Mouse (Mus musculus): Measurements from ENCODE around the gene Lgals3bp.
A peak's percentile ranks its signal among the peaks of the same experiment; 100 is the strongest.

Gene Lgals3bp

DNA sequence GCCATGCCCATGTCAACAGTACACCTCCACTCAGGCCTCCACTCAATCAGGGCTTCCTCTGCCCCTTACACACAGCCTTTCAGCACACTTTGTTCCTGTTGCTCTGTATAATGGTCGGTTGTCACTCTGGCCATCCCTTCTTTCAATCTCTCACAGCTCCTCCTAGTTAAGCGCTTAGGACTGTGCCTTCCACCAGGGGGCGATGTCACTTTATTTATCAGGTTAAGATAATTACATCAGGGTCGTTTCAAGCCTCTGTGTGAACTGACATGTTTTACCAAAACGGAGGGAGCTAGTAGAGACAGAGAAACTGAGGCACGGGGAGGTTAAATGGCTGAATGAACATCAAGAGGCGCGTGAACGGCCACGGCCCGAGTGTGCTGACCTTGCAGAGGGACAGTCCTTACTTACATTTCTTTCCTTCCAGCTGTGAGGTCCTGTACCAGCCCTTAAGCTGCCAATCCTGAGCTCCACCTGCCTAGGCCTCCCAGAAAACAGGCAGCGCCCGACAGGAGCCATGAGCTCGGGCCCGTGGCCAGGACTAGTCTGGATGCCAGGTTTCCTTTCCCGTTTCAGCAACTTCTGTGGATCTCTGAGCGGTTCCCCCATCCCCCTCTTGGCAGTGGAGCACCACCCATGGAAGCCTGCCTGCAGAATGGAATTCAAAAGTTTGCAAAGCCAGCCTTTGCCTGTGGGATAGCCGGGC is 21.5 kb upstream of the Lgals3bp start:
- DNase-seq (ENCODE audit: extremely low spot score, low read depth, low spot score): peak; percentile 64

DNA sequence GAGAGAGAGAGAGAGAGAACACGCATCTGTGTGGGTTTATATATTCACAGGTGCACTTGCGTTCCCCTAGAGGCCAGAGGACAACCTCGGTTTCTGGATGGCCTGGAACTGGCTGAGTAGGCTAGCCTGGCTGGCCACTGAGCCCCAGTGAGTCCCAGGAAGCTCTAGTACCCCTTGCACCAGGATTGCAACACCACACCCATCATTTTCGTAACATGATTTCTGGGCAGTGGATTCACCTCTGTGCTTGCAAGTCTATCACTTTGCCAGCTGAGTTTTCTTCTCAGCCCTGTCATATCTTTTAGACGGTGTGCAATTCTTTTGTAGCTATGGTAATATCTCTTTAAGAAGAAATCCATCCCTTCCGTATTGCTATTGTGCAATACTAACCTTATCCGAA is 18.4 kb upstream of the Lgals3bp start:
- no peak for DNase-seq (ENCODE audit: extremely low spot score, low read depth, low spot score)

DNA sequence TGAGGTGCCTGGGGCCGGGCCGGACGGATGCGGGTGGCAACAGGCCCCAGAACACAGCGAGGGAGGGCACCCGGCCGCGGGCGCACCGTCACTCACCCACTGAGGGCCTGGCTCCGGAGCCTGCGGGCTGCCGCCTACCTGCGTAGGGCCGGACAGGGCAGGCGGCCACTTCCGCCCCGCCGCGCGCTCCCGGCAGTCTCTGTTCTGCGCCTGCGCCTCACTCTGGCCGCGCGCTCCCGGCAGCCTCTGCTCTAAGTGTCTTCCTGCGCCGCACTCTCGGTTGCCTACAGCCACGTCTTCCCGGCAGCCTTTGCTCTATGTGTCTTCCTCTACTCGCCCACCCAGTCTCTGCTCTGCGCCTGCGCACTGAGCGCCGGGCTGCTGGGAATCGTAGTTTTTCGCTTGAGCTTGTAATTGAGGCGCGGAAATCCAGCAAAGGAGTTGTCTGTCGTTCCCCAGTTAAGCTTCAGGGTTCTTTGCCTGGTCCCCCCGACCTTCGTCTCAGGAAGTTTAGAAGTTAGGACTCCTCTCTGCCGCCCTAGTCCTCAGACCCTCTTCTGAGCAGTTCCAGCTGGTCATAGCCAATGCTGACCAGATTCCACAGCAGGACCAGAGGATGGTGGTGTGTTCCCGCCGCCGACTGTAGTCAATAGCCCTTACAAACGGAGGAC is 17.1 kb upstream of the Lgals3bp start, which contains the start of gene Cant1:
Gene Cant1 (minus strand): TSS at position 253 of the 671 bp plus-strand sequence.
- DNase-seq (ENCODE audit: extremely low spot score, low read depth, low spot score): peak; percentile 92

DNA sequence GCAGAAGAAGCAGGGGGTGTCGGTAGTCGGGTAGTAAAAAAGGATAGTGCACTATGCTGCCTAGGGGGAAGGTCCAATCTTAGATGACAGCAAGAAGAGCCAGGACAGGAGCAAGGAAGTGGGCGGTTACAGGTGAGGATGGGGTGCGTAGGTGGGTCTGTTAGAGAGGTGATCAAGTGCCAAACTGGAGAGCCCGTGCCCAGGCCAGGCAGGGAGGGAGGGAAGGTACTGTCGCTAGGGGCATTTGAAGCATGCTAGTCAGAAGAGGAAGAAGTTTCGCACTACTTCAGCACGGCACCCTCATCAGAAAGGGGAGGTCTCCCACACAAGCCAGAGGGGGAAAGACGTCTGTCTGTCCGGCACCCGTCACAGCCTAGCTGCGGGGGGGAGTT is 16.5 kb upstream of the Lgals3bp start:
- DNase-seq (ENCODE audit: extremely low spot score, low read depth, low spot score): no peak

DNA sequence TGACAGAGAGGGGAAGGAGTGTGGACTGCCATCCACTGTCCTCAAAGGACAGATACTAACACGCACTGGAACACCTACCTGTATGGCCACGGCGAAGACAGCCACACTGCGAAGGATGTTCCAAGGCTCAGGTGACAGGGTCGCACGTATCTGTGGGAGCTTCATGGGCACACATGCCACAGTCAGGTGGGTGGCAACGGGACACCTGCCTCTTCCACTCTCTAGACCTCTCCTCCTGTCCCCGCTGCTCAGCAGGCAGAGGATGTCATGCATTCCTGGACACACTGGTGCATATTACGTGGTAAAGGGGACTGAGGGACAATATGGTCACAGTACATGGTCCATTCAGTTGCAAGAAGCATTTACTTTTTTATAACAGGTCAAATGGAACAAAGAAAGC is 15.6 kb upstream of the Lgals3bp start:
- no peak for DNase-seq (ENCODE audit: extremely low spot score, low read depth, low spot score)

DNA sequence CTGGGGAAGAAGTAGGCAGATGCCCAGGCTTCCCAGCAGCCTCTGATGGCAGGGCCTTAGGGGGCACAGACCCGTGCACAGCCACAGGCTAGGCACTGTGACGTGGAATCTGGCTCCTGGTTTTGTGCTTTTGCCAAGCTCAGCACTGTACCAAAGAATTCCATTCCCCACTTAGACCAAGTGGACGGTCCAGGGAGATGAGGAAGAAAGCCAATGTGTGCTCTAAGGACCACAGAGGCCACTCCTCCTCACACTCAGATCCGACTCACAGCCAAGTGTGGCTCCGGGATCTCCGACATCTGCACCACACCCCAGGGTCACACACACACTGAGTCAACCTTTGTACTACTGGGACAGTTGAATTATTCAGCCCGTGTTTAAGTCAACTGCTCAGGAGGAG is 14.2 kb upstream of the Lgals3bp start:
- DNase-seq (ENCODE audit: extremely low spot score, low read depth, low spot score): no peak

DNA sequence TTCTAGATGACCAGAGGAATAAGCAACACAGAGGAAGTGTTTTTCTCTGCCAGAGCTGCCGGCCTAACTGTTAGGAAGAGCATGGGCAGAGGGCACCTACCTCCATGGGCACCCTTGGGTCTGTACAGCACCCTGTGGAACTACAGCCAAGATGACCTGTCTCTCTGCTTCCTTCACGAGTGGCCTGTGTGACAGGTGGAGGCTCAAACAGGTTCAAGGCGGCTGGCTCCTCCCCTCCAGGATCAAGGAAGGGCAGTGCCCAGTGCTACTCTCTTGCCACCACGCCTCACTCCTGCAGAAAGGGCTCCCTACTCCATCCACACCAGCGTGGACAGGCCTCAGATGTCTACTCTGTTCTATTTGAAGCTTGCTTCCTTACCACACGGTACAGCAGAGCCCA is 13.7 kb upstream of the Lgals3bp start:
- DNase-seq (ENCODE audit: extremely low spot score, low read depth, low spot score): no peak

DNA sequence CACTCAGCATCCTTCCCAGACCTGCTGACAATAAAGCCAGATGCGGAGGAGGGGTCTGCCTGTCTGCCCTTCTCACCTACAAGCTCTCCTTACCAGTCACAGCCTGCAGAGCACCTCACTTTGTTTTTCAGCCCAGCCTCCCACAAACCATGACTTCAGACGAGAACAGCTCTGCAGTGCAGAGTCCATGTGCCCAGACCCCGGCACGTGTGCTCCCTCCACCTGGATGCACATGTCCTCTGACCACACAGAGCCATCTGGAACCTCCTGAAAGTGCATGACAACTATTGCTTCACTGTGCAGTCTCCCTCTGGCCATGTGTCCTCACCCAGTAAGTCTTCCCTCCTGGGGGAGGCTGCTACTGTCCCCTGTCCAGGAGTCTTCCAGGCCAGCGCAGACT is 12.4 kb upstream of the Lgals3bp start:
- DNase-seq (ENCODE audit: extremely low spot score, low read depth, low spot score): no peak

DNA sequence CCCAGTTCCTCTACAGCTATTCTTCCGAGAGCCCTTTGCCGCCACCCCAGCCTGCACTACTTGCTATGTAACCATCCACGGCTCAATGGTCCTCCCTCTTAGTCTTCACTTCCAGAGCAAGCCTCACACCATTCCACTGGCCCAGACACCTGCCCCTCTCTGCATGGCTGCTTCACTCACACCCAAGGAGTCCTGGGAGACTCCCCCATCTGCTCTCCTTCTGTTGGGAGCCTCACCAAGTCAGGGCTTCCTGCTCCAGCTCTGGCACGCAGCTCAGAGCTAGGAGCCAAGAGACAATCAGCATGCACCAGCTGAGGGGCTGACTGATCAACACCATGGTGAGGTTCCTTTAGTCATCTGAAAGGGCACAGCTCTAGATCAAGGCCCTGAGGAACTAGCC is 11.2 kb upstream of the Lgals3bp start:
- no peak for DNase-seq (ENCODE audit: extremely low spot score, low read depth, low spot score)

DNA sequence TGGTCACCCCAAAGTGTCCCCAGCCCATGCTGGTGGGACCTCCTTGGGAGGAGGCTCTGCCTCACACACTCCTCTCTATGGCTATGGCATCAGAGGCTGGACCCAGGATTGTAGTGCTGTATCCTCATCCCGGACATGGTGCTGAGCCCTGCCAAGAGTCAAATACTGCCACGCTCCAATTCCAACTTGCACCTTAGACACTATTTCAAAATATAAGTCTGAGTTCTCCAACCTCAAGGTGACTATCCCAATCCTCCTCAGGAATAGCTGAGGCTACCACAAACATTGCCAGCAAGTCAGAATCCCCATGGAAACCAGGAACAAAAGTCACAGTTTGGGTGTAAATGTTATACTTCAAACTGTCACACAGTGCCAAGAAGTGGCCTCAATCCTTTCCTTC is 10.7 kb upstream of the Lgals3bp start:
- no peak for DNase-seq (ENCODE audit: extremely low spot score, low read depth, low spot score)

DNA sequence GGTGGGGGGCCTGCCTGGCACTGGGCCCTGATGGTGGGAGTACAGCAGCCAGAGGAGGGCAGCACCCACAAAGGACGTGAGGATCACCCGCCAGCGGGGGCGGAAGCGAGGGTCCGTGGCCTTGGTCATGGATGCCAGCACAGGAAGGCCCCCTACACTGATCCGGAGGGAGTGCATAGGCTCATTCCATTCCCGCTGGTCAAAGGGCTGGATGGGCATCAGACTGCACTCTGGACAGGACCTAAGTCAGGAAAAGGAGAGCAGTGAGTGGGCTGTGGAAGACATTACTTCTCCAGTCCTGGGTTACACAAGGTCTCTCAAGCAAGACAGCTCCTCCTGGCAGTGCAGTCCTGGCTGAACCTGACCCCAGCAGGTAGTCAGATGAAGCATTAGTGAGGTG is 9.4 kb upstream of the Lgals3bp start:
- DNase-seq (ENCODE audit: extremely low spot score, low read depth, low spot score): no peak

DNA sequence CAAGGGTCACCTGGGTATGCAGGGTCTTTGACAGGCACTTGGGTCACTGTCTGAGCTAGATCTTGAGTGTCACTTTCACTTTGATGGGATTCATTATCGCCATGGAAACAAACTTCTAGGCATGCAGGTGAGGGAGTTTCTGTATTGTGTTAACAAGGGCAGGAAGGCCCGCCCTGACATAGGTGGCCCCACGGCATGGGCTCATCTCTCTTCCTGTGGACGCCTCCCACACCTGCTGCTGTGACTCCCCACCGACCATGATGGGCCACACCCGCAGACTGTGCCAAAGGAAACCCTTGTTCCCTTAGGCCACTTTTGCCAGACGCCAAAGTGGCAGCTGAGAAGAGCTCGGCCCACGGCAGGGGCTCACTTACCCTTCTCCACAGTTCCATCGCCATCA is 8.6 kb upstream of the Lgals3bp start:
- no peak for DNase-seq (ENCODE audit: extremely low spot score, low read depth, low spot score)

DNA sequence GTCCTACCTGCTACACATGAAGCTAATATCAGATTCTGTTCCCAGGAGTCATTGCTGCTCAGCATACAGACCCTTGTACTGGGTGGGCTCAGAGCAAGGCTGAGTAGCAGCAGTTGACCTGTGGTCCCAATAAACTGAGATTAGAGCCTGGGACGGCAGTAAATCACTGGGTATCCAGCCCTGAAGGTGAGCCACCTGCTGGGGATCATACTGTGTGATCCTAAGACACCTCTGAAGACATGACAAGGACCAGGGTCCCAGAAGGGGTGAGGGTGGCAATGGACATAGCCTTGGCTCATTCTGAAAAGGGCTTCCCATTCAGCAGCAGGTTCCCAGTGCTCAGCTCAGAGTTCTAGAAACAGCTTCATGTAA is 8.2 kb upstream of the Lgals3bp start:
- DNase-seq (ENCODE audit: extremely low spot score, low read depth, low spot score): no peak

DNA sequence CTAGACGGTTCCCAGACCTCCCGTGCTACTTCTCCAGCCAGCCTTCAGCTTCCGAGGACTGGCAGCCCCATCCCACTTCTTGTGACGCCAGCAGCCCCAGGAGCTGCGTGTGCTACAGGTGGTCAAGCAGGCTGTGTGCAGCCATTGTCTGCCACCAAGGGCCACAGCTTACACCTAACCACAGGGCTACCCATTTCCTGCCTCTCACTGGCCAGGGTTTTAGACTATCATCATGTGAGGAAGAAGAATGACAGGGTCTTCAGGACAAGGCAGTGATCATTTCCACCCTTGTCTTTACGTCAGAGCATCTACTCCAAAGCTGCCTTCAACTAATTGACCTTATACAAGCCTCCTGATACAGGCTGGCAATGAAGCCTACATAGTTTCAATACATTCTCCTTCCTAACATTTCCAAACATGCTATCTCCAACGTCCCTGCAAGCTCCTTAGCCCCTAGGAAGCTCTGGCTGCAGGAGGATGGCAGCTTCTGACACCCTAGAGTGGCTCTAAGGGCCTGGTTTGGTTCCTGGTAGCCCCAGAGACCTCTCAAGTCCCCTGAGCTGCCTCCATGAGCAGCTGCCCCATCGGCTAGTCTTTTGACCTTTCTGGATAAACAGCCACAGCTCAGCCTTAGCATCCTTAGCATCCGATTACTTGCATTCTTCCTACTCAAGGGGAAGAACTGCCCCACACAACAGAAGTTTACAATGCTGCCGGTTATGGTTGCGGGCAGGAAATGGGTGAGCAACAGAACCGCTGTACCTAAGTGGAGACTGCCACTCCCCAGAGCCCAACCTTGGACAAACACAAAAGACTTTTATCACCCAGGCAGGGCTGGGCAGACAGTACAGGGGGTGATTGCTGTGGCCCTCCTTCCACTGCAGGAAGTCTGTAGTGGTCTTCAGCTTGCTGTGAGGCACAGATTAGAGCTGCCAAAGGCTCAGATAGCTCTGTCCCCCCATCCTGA is 7.5 kb upstream of the Lgals3bp start:
- DNase-seq (ENCODE audit: extremely low spot score, low read depth, low spot score): no peak

DNA sequence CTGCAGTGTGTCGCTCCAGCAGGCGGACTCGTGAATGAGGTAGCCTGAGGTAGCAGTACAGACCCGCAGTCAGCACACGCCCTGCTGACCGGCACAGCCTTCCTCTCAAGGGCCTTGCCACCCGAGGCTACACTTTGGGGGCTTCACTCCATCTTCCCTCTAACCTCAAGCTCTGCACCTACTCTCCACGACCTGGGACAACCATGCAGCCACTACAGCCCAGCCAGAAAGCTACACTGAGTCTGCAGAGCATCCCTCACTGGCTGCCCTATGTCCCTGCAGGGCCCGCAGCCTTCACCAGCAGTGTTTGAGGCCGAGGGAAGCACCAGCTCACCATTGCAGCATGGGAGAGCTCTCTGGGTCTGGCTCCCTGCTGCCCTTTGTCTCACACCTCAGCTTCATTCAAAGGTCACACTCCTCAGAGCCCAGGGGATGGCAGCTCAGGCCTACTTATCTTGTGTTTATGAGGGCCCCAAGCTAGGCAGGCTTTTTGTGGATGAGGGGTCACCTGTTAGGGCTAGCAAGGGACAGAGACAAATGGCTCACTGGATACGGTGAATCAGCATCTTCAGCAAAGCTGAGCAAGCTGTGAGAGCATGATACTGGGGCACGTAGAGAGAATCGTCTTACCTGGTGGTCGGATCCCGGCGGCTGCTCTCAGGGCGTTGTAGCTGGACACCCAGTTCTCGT is 6.3 kb upstream of the Lgals3bp start:
- no peak for DNase-seq (ENCODE audit: extremely low spot score, low read depth, low spot score)

DNA sequence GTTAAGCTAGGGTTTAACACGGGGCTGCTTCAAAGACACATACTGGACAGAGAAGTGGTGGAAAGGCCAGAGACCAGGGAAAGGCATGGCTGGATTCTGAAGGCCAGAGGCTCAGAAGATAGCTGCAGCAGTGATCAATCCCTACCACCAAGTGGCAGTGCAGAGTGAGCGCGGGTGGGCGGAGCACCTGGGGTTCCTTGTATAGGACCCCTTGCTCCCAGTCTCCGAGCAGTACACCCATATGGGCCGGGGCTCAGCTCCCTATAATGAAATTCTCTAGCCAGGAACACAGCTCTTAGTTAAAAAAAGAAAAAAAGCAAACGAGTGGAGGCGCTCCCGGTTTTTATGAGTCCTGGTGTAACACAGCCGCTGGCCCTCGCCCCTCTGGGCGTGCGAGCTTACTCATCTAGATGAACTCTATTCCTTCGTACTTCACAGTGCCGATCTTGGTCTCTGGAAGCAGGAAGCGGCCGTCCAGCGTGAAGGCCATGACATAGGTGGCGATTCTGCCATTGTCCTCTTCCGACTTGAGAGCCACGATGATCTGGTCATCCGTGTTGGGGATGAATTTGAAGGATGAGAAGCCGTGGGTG is 5.5 kb upstream of the Lgals3bp start:
- no peak for DNase-seq (ENCODE audit: extremely low spot score, low read depth, low spot score)

DNA sequence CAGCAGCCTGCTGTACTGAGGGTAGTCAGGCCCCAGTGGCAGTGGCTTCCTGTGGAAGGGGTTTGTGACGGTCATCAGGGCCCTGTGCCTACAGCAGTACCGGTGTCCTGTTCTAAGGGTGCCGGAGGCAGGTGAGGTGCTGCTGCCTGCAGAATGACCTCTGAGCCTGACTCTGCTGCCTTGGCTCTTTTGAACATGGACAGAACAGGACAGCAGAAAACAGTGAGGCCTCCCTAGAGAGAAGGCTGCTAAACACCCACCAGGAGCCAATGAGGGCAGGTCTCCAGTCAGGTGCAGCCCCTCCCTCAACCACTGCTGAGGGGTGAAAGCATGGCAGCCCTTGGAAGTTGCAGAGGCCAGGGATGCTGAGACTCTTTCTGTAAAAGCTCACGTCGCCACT is 4.6 kb upstream of the Lgals3bp start:
- no peak for DNase-seq (ENCODE audit: extremely low spot score, low read depth, low spot score)

DNA sequence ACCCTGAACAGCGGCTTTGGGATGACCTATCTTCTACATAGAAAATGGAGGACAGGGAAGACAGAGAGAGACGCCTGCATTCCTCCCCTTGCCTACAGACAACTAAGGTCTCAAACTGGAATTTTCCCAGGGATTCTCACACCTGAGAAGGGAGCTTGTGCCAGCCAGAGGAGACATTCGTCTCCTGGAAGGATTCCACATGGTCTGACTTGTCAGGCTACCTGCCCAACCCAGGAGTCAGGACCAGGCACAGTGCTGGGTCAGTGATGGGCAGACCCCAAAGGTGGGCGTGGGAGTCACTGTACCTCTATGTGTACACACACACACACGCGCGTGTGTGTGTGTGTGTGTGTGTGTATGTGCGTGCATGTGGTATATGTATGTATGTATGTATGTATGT is 3.4 kb upstream of the Lgals3bp start:
- DNase-seq (ENCODE audit: extremely low spot score, low read depth, low spot score): no peak

DNA sequence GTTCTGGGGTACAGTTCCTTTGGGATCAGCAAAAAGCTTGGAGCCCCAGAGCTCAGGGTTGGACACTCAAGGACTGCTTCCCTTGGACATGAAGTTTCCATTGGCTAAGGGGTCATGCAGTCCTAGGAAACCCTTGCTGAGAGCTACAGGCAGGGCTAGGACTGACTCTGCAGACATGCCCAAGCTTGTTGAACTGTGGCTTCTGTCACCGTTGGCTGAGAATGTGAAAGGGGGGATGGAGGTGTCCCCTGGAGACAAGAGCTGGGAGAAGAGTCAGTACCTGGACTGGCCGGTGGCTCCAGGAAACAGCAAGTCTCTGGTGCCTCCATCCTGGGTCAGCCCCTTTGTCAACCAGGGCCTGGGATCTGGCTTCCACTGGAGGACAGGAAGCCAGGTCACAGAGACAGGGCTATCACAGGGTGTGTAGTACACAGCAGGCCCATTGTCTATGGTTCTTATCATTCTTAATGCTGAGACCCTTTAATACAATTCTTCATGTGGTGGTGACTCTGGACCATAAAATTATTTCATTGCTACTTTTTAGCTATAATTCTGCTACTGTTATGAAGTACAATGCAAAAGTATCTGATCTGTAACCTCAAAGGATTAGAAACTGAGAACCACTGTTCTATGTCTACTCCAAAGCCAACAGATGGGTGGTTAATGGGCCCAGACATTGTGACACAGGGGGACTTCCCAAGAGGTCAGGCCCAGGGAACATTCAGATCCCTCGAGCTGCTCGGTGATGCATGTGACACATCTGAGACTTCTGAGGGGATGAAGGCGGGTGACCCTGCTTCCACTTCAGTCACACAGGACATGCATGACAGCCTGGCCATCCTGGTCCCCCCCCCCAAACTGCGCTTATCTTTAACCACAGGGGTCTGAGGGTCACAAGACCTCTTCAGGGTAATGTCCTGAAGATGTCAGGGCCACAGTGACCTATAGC is 2.3 kb upstream of the Lgals3bp start:
- DNase-seq (ENCODE audit: extremely low spot score, low read depth, low spot score): no peak

DNA sequence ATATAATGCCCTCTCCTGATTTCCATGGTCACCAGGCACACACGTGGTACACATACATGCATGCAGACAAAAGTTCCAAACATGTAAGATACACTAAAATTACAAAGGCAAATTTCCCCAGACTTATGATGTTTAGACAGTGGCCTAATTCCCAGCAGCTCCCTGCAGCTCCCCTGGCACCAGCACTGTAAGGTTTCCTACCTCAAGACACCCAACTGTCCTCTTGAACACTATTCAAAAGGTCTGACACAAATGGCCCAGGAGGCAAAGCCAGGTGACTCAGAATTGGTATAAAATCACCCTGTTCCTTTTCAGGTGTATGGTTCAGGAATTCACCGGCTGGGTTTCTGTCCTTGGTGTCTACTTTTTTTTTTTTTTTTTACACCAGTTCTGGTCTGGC is 1.3 kb upstream of the Lgals3bp start:
- no peak for DNase-seq (ENCODE audit: extremely low spot score, low read depth, low spot score)
